Mouse (Mus musculus): Measurements from ENCODE around the gene Cep112.

Cep112 gene

DNA sequence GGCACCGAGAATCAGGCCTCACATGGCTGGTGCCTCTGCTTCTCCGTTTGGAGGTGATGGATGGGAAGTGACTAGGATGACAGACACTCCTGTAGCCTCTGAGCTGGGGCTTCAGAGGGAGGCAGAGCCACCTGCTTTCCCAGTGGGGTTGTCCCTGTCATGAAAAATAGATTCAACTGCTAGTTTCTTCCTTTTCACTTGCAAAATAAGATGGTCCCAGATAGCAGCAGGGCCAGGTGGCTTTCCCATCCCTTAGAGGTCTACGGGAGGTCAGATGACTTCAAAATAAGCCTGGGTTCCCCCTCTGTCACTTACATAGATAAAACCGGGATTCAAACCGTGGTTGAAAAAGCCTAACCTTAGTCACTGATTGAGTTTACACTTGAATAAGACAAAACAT is 452.5 kb downstream of the Cep112 start:
- no peak for DNase-seq (ENCODE audit: low read depth)

DNA sequence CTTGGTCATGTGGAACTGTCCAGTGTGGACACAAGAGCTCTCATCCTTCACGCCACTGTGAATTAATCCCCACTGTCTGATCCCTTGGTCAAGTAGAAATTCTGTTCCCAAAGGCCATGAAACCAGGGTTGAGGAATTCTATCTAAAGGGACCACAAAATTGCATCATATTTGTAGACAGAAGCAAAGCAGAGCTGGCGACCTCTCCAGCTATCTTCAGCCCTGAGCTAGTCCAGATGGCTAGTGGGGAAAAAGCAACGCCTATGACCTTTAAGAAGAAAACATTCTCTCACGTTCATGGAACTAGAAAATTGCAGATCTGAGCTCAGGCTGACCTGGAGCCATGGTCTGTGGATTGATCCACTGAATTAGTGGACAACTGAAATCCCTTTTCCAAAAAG is 455.6 kb downstream of the Cep112 start:
- DNase-seq (ENCODE audit: low read depth), result no peak

DNA sequence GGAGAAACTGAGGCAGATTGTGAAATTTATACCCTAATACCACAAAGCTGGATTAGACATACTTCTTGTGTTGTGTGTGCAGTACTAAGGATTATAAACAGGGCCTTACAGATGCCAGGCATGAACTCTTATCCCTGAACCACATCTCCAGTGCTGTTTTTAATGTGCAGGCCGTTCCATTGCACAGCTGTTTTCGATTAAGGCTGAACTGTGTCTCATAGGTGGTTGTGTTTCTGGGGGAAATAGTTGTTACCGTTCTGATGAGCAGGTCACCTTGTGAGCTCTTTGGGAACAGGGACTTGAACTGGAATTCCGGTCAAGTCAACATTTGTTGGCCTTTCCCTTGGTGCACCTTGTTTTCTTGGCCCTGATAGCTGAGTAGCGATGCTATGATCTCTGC is 456.7 kb downstream of the Cep112 start:
- no peak for DNase-seq (ENCODE audit: low read depth)

DNA sequence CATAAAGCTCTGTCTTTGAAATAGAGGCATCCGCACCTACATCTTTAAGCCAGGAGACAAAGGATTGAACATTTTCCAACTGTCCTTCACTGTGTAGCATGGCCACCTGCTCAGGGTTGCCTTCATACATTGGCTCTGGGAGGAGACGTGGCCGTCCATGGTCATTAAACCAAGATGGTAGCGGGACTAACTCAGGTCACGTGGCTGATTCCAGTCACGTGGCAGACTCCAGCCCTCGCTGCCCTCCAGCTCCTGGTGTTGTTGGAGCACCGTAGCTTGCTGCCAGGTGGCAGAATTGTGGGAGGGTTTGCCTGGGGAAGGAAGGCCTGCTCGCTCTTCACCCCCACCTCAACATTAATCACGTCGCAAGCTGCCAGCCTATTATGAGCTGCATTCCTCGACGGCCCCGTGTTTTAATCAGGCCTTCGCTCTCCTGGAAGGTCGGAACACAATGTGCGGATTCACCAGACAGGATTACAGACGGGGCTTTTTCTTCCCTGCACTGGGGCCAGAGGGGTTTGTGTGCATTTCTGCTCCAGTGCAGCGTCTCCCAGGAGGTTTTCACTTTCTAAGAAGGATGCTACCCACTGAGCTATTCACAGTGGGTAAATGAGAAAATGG is 460.4 kb downstream of the Cep112 start:
- DNase-seq (ENCODE audit: low read depth), result no peak

DNA sequence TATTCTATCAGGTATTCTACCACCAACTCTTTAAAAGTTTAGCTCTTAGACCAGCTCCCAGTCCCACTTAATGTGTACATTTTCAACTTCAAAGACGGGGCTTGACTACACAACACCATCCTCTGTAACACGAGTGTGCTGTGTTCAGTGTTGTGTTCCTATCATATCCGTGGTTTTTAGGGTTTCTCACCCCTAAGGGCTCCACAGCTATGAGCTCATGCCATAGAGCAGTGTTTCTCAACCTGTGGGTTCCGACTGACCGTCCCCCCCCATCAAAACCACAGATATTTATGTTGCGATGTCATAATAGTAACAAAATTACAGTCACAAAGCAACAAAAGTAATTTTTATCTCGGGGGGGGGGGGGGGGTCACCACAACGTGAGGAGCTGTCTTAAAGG is 461.1 kb downstream of the Cep112 start:
- no peak for DNase-seq (ENCODE audit: low read depth)

DNA sequence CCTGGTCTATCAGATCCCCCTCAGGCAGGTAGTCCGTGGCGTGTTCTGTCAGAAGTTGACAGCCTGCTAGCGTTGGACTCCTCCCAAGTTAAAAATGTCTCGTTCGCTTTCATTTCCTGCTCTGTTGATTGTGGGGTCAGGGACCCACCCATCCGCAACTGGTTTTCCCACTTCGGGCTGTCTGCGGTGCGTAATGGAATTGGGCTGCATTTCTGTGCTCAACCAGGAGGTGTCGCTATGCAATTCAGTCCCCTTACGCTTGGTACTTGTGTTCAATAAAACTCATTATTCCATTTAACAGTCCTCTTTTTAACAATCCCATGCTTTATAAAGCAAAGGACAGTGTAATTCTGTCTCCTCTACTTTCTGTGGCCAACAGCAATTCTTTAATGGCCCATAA is 464.1 kb downstream of the Cep112 start:
- DNase-seq (ENCODE audit: low read depth), result no peak

DNA sequence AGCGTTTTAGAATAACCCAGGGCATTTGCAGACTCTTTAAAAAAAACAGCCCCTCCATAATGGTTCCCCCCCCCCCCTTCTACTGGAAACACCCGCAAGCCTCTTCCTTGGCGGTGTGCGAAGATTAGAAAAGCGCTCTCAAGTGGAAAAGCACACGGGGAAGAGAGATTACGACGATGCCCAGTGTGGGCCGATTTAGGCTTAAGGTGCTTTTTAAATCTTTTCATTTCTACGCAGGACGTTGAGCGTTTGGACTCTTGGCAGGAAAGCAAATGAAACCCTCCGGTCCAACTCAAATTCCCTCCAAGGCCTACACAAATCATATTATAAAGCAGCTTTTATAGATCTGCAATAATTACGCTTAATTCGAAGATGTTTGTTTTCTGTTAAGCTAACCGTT is 465.6 kb downstream of the Cep112 start:
- DNase-seq (ENCODE audit: low read depth), result no peak

DNA sequence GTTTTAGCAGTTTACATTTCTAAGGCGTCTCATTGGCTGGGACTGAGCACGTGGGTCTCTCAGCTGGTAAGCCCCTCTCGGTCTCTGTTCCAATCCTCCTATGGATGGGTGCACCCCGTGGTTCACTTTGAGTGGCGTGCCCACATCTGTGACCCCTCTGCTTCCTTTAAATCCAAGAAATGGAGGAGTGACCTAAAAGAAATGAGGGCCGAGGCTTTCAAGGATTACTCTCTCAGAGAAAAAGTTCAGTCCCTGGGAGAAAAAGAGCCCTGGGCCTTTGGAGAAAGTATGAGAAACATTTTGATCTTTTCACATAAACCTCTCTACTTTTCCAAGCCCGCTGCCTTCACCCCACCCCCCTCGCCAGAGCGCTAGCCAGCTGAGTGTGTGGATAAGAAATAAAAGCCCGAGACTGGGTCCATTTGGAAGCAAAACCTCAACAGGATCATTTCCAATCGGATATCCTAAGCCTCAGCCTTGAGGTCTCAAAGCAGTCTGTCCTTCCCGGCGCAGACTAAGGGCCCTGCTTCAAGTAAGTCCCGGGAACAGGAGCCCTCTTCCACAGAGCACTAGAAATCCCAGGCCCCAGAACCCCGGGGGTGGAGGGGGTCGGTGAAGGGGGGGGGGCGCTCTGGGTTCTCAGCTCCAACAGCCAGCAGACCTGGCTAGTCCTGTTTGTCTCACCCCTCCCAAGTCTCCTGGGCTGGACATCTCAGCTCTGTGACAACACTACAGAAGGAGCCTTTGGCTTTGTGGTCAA is 466.3 kb downstream of the Cep112 start:
- no peak for DNase-seq (ENCODE audit: low read depth)

DNA sequence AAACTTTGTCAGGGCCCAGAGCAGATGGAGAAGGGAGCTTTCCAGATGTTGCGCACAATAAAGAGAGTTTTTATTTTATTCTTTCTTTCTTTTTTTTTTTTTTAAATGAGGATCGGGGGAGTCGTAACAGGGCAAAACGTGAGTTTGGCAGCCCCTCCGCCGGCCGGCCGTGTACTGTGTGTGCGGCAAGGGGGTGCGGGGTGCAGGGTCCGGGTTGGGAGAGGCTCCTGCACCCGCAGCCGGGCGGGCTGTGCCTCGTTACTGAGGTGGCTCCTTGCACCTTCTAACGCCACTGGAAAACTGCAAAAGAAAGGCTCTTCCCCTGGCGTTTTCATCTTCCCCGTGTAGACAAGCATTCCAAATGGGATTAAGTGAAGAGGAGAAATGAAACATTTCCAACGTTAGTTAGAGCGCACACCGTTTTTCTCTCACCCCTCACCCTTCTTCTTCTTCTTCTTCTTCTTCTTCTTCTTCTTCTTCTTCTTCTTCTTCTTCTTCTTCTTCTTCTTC is 466.9 kb downstream of the Cep112 start:
- DNase-seq (ENCODE audit: low read depth), result no peak

DNA sequence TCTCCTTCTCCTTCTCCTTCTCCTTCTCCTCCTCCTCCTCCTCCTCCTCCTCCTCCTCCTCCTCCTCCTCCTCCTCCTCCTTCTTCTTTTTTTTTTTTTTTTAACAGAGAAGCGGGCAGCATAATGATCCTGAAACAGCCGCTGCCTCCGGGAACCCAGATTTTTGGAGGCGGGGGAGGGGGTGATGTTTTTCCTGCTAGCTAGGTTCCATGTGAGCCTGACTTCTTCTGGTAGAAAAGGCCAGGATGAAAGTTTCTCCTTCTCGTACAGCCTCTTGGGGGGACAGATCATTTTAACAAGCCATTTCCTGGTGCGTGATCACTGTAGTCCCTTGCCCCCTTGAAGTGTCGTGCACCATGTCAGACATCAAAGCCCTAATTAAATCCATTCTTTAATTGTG is 467.4 kb downstream of the Cep112 start:
- no peak for DNase-seq (ENCODE audit: low read depth)

DNA sequence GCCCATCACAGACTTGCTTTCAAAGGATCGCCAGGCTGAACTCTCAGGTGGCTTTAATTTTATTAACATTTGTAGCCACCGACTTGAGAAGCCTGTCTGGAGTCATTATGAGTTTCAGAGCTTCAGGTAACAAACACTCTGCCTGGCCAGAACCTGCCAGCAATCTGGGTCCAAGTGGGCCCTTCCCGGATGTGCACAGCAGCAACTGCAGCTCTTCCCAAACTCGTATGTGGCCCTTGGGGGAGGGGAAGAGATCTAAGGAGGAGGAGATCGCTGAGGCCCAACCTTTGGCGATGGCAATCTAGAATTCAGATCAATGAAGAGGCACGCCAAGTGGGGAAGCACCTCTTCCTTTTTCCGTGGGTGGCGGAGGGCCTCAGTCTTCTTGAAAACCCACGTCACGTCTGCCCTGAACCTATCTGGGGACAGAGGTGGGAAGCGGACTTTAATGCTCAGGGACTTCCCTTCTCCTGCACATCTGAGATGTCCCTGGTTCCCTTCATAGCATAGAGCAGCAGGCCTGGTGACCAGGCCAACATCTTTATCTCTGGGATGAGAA is 468.3 kb downstream of the Cep112 start:
- no peak for DNase-seq (ENCODE audit: low read depth)

DNA sequence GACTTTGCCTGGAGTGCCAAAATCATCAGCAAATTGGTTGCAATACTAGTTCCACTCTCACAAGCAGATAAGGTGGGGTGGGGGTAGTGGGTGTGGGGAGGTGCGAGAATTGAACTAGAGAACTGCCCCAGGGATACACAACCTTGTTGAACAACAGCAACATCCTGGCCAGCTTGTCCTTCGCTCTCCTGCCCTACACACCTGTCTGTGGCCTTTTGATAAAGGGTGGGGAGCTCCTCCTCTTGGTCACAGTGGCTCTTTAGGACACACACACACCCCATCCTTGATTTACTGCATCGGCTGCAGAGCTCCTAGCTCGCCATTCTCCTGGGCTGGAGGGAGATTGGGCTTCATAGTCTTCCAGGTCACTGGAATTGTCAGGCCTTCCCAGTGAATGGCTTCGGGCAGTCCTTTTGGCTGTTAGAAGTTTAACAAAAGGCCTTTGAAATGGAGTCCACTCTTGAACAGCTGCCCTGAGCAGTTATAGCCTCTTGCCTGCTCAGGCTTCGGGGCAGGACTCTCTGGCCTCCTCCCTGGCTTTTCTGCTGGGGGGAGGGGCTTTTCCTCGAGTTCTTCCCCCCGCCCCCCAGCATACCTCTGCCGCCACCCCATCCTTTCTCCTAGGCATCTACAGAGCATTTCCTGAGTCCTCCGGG is 469.0 kb downstream of the Cep112 start:
- no peak for DNase-seq (ENCODE audit: low read depth)

DNA sequence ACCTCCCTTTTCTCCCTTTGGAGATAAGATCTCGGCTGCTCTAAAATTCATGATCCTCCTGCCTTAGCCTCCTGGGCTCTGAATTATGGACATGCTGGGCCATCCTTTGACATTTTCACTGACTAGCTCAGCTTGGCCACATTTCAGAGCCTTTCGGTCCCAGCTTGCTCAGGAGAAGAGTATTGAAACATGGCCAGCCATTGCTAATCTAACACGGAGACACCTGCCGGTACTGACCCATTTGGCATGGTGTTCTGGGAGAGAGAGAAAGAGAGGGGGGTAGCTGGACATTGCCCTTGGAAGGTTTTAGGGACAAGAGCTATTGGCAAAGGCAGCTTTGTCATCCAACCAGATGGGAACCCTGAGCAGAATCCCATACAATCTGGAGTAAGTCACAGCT is 472.0 kb downstream of the Cep112 start:
- DNase-seq (ENCODE audit: low read depth), result no peak

DNA sequence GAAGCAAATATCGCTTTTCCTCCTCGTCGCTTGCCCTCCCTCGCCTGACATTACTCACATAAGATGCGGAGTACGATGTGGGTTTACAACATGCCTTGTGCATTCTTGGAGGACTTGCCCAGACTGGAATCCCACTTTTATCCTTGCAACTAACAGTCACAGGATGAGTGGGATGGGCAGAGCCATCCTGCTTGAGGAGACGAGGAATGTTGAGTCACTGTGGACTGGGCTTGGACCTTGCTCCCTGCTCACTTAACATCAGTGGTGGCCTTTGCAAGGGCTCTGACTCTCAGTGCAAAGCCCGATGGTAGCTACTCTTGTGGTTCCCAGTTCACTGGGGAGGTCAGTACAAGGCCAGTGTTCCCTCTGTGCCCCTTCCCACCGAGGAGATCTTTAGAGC is 473.1 kb downstream of the Cep112 start:
- no peak for DNase-seq (ENCODE audit: low read depth)

DNA sequence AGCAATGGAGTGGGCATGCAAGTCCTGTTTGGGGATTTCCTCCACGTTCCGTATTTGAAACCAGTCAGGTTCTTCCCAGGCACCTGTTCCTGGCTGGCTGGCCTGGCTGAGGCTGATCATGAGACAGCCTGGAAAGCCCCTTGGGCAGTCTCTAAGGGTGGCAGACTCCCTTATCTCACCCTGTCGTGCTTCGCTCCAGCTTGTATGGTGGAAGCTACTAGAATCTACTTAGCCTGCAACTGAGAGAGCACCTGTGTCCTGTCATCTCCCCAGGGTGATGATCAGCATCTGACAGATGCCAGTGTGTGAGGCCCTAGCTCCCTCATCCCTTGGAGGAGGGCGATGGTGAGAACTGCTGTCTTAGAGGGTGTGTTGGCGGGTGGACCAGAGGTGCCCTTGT is 473.5 kb downstream of the Cep112 start:
- no peak for DNase-seq (ENCODE audit: low read depth)

DNA sequence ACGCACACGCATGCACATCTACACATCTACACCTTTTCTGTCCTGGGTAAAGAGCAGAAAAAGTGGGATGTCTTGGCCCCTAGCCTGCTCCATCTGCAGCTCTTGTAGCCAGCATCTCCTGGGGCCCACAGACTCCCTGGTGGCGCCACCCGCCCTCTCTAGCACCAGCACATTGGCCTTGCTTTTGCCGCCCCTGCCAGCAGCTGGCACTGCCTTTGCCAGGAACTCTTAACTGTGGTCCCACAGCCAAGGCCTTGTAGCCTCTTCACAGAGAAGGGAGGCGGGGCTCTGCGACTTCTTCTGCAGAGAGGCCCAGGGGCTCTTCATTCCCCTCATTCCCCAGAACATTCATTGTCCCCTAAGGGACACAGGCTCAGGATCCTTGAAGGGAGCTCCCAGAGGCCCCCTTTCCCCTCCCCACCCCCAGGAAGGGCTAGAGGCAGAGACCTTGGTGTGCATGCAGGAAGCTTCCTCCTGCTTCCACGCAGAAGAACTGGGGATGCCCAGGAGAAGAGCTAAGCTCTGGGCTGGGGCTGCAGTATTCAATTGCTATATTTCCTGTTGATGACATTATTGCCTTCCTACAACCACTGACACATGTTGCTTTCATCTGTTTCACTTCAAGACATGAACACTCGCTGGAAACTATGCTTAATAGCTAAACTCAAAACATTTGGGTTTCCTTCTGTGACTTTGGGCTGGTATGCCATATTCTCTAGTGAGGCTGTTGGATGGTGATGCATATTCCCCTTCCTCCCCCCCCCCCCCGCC is 475.9 kb downstream of the Cep112 start:
- no peak for DNase-seq (ENCODE audit: low read depth)

DNA sequence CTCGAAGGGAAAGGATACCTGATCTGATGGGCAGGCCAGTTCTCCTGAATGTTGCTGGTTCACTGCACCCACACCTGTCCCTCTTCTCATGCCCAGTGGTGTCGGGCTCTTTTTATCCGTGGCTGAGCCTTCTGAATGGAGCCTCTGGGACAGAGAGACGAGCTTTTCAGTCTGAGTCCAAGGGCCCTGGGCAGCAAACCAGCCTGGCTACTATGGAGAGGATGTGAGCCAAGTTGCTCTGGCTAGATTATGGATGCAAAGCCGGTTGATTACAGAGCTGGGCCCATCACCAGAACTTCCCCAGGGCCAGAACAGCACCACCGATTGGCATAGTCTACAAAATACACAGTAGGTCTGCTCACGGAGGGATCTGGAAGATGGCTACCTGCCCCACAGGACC is 476.7 kb downstream of the Cep112 start:
- no peak for DNase-seq (ENCODE audit: low read depth)

DNA sequence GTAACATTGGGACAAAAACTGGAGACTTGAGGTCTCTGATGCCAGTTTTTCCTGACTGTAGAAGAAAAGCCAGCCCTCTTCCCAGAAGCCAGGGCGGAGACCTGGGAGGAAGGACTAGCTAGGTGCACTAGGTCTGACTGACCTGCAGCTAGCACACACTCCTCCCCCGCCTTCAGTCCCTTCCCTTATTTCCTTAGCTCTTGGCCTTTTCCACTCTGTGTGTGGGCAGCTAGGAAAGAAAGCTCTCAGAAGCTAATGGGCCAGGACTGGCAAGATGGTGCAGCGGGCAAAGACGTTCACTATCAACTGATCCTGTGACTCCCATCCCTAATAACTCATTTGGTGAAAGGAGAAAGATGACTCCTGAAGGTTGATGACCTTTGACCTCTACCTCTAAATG is 477.3 kb downstream of the Cep112 start:
- no peak for DNase-seq (ENCODE audit: low read depth)

DNA sequence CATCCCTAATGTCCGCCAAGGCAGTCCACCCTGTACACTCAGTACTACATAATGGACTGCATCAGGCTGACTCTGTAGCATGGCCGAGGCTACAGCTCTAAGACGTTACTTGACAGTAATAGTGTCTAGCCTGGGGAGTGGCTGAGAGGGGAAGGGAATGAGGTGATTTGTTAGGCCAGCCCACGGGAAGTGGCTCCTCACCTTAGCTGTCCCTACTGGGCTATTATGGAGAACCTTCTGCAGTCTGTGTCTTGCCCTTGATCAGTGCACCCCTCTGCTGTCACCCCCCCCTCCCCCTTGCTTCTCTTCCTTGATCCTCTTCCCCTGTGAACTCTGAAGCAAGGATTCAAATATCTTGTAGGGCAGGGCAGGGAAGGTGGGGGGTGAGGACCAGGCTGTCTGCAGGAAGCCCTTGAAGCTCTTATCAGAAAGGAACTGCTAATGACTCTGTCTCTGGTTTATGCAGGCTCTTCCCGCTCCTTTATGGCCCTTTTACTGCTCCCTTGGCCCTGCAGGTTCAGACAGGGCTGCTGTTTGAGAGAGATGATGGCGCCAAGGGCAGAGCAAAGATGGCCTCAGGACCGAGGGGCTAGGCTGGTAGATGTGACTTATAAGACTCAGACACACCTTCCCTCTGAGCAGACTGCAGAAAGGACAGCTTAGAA is 481.7 kb downstream of the Cep112 start:
- DNase-seq (ENCODE audit: low read depth), result no peak

DNA sequence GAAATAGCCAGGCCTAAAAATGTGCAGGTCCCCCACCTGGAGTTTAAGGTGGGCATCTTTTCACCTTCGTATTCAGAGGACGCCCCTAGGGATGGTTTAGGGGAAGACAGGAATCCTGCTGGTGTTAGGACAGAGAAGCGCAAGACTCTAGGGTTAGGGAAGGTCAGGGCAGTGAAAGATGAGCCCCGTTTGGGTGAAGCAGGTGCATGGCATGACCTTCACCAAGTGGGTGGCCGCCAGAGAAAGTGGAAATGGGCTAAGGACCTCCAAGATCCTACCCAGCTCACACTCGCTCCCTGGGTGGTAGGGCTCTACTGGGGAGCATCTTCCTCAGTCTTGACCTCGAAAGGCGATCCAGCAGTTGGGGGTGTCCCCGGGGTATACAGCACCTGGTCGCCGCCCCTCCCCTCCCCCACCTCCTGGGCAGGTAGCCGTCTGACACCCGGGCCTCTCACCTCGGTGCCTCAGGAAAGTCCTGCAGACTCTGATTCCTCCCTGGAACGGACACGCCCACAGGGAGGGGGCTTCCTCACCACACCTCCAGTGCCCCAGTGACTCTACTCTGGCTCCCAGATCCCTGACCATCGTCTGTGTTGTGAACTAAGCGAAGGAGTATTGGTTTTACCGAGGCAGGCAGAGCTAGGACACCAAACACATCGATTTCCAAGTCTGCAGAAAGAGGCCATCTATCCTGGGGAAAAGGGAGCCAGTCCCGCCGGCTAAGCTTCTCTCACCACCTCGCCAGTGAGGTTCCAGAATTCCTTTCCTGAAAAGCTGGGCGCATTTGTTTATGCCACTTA is 484.6 kb downstream of the Cep112 start:
- DNase-seq (ENCODE audit: low read depth), result no peak

Measured in 416B (cell line).